Mouse (Mus musculus) megakaryocyte, embryonic 14.5 days (primary cell): ENCODE measurements around the gene Syne4. TPM values are rescaled to one million over a fixed set of nuclear protein-coding genes. Genes with fewer than 3 reads are reported as not detected.

Experiments
- H3K27me3 ChIP-seq: replicated peaks from 2 replicates; pipeline ENCODE3; 2012; ENCODE audit warnings: inconsistent platforms
- H3K36me3 ChIP-seq: replicated peaks from 2 replicates; pipeline ENCODE3; 2012; ENCODE audit warnings: low read length, inconsistent platforms, mixed read lengths
- H3K4me1 ChIP-seq: 2 replicates; pipeline ENCODE4 v1.6.1; 2012; ENCODE audit warnings: inconsistent platforms
- H3K4me3 ChIP-seq: replicated peaks from 2 replicates; pipeline ENCODE3; 2012; ENCODE audit warnings: moderate library complexity, mild to moderate bottlenecking, inconsistent platforms
- H3K9me3 ChIP-seq: 2 replicates; pipeline ENCODE4 v1.6.1; 2012; ENCODE audit warnings: inconsistent platforms
- FLI1 ChIP-seq: IDR thresholded peaks from 2 replicates; pipeline ENCODE4 v1.6.1; 2012; ENCODE audit warnings: low read length, inconsistent platforms, mixed read lengths
- GATA1 ChIP-seq: IDR thresholded peaks from 3 replicates; pipeline ENCODE4 v1.6.1; 2012; ENCODE audit warnings: mixed read lengths, low read length, inconsistent platforms, borderline replicate concordance
- polyA plus RNA-seq: library from polyadenylated mRNA; stranded (reverse); fragments of >175 nt; gene quantifications from 2 replicates; pipeline ENCODE4 v1.2.3, GENCODE M21; 2012; ENCODE audit warnings: low replicate concordance; ENCODE audit not compliant: insufficient read depth

The Syne4 gene
- polyA plus RNA-seq, 1 experiment, result 2.6 TPM

DNA sequence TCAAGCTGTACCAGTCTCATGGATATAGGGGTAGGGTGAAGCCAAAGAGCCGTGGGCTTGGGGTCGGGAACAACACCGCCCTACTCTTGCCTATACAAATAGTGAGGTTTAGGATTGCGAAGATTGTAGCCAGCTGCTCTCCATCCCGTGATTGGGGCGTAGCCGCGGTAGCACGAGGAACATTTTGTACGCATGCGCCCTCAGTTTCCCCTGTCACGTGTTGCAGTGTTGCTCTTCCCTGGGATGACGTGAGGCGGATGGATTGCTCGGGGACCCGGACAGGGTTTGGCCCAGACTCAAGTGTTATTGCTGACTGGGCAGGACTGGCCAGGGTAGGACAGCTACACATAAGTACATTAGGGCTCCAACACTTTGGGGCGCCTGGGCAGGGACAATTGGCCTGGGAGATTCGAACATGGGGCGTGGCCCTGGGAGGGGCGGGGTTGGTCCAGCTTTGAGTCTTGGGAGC is 33.9 kb upstream of the Syne4 start:
- TF ChIP-seq FLI1 (no peak), GATA1 (no peak)

DNA sequence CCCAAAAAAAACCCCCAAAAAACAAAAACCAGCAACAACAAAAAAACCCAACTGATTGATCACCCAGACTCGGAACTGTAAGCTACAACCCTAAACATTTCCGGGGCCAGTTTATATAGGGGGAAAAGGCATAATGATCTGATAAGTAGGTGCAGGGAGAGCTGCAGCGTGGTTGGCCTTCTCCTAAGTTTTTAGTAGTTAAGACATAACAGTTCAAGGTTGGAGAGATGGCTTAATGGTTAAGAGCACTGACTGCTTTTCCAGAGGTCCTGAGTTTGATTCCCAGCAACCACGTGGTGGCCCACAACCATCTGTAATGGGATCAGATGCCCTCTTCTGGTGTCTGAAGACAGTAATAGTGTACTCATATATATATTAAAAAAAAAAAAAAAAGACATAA is 33.1 kb upstream of the Syne4 start:
- Histone ChIP-seq H3K36me3 (peaks cover 8% of the 10 kb centered on the region), H3K4me1 (peaks cover 27% of the 10 kb centered on the region), H3K27me3 (no peaks in the 10 kb centered on the region), H3K4me3 (no peak overlapping the region), H3K9me3 (no peaks in the 10 kb centered on the region)
- TF ChIP-seq GATA1, result no peak
- no peak for TF ChIP-seq FLI1

More for the DNA sequence above, 33.9 kb upstream of the Syne4 start:
- H3K9me3 ChIP-seq, result no peaks in the 10 kb centered on the region
- H3K27me3 ChIP-seq, result no peaks in the 10 kb centered on the region
- H3K4me1 ChIP-seq, result peaks cover 25% of the 10 kb centered on the region
- peaks cover 8% of the 10 kb centered on the region for H3K36me3 ChIP-seq
- H3K4me3 ChIP-seq, result peak overlapping the region; percentile 98

DNA sequence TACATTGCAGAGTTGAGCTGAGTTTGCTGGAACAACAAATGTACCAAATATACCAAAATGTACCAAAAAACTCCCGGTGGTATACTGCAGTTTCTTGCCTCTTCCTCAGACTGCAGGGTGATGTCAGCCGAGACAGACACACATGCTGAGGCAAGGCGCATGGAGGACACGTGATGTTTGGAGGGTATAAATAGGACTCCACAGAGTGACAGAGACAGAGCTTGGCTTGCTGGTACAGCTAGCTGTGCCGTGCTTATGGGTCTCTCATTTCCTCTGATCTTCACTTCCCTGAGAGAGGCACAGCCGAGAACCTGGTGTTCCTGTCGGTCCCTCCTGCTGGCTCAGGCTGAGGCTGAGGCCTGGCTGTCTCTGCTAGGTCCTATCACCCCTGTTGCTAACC is 31.9 kb upstream of the Syne4 start:
- Histone ChIP-seq H3K36me3 (no peaks in the 10 kb centered on the region), H3K27me3 (peaks cover 3% of the 10 kb centered on the region), H3K9me3 (no peaks in the 10 kb centered on the region), H3K4me1 (peaks cover 27% of the 10 kb centered on the region), H3K4me3 (no peak overlapping the region)
- TF ChIP-seq FLI1 (no peak), GATA1 (no peak)

DNA sequence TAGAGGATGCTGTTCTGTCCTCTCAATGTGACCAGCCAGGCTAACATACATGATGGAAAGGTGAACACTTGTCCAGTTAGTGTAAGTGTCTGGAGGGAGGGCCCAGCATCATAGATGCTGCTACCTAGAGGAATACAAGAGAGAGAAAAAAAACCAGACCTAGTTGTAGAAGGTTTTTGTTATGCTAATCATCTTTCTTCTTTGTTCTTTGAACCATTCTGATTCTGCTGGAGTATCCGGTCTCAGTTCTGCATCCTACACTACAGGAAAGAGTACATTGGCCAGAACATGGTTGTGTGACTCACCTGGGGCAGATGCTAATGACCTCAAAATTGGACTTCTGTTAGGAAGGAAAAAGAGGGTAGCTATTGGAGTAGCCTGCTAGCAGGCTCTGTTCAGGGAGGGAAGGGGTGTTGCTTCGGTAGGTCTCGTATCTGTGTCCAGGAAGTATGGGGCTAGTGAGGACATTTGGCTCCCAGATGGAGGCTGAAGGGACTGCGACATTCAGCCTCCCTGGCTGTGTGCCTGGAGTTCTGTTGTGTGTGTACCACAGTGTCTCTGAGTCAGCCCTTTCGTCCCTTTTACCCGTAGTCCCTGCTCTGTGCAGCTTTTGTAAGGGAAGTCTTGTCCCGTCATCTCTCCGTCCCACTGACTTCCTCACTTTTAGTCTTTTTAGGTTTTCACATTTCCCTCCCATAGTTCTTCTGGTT is 27.8 kb upstream of the Syne4 start:
- H3K4me1 ChIP-seq, result peaks cover 12% of the 10 kb centered on the region
- H3K27me3 ChIP-seq, result peaks cover 39% of the 10 kb centered on the region
- H3K4me3 ChIP-seq, result no peak overlapping the region
- no peaks in the 10 kb centered on the region for H3K36me3 ChIP-seq
- no peaks in the 10 kb centered on the region for H3K9me3 ChIP-seq
- no peak for TF ChIP-seq GATA1
- TF ChIP-seq FLI1, result no peak

DNA sequence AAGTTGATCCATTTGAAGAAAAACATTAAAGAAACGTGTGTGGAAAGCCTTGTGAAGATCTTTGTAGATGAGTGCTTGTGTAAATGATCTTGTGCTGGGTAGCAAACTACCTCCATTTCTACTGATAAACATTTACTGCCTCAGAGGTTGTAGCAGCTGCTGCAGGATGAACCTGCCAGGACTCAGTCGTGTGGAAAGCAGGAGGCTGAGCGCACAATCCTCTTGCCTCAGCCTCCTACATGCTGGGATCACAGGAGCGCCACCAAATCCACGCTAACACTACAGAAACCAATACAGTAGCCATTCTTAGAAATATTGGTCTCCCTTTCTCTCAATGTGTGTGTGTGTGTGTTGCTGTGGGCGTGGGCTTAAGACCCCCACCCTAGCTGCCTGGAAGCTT is 26.6 kb upstream of the Syne4 start:
- peaks cover 48% of the 10 kb centered on the region for H3K27me3 ChIP-seq

DNA sequence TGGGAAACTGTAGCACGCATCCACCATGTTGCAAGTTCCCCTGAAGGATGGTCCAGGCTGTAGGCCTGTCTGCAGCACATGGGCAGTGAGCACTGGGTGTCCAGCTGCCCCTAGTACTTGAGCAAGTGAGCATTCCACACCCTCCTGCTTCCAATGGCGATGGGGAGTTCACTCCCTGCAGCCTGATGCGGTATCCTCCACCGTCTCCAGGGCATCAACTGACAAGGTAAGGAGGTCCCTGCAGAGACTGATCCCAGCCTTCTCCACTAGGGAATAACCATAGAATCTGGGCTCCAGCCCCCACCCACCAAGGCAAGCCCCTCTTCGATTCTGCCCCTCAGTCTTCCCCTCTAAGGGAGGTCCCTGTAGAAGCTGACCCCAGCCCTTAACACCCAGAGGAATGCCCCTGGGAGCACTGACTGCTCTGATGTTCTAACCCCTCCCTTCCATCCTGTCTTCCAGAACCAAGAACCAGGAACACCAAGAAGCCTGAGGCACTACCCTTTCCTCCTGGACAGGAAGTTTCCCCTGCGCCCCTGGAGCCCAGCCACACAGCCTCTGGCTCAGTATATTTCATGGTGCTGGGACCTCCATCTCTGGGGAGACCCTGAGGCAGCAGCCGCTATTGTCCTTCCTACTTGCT is 25.4 kb upstream of the Syne4 start:
- Histone ChIP-seq H3K4me3 (peak overlapping the region; percentile 59), H3K4me1 (peaks cover 12% of the 10 kb centered on the region), H3K36me3 (no peaks in the 10 kb centered on the region), H3K9me3 (no peaks in the 10 kb centered on the region), H3K27me3 (peaks cover 48% of the 10 kb centered on the region)
- TF ChIP-seq FLI1 (no peak), GATA1 (no peak)

More for the DNA sequence above, 26.6 kb upstream of the Syne4 start:
- no peaks in the 10 kb centered on the region for H3K9me3 ChIP-seq
- no peak for TF ChIP-seq FLI1
- TF ChIP-seq GATA1, result no peak
- H3K4me1 ChIP-seq, result peaks cover 12% of the 10 kb centered on the region
- H3K4me3 ChIP-seq, result no peak overlapping the region
- no peaks in the 10 kb centered on the region for H3K36me3 ChIP-seq

DNA sequence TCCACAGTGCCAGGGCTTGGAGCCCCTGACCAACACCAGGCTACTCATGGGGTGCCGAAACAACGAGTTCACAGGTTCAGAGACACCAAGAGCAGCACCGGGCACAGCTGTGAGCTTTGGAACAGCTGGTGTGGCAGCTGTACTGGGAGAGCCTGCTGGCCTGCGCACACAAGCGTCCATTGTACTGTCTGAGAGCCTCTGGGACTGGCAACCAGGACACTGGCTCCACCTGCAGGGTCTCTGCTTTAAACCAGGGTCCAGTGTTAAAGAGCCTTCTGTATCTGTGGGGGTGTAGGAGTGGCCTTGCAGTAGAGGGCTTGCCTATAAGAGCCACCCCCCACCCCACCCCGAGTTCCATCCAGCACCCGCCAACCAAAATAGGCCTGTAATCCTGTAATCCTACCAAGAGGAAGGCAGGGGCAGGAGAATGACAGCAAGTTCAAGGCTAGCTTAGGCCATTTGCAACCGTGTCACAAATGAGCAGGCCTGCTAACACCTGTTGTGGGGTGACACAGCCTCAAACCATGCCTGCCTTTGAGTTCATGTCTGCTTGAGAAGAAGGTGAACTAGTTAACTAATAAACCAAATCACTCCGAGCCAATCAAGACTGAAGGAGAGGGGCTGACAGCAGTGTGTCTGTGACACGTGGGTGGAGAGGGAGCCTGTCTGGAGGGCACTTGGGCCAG is 24.8 kb upstream of the Syne4 start:
- Histone ChIP-seq H3K9me3 (no peaks in the 10 kb centered on the region), H3K27me3 (peaks cover 50% of the 10 kb centered on the region), H3K36me3 (no peaks in the 10 kb centered on the region), H3K4me1 (peaks cover 12% of the 10 kb centered on the region), H3K4me3 (no peak overlapping the region)
- TF ChIP-seq GATA1 (no peak), FLI1 (no peak)

DNA sequence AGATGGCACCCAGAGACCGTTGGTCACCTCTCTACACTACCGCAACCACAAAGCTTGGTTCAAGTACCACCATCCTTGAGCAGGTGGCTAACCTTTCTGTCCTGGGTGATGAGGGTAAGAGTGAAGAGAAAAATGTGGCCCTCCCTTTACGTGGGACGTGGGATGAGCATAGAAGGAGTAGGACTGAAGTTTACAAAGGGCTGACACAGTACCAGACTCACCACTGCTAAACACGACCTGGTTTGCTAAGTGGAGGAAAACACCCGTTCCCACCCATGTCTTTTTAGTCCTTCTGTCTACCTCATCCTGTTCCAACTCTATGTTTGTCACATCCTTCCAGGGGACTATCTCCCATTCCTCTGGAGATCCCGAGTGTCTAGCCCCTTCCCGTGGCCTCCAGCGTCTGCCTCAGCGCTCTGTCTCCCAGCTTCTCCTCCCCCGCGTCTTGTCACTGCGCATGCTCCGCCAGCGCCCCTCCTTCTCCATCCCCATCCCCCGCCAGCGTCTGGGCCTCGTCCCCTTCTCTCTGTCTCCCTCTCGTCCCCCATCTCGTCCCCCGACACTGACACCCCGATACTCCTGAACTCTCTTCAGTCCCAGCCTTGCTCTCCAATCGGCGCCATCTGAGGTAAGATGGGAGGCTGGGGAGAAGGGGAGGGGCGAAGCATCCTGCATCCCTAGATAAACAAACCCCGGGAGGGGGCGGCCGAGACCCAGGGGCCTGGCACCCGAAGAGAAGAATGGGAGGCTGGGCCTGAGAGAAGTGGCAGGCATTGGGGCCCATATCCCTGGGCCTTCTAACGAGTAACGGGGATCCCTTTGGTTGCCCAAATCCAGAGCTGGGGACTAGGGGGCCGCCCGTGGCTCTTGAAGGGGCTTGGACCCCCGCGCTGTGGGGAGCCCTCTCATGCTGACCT is 23.1 kb upstream of the Syne4 start, which contains the start of gene Clip3:
Gene Clip3 (plus strand): TSS at position 514 of the 917 bp plus-strand sequence.
- Histone ChIP-seq H3K9me3 (no peaks in the 10 kb centered on the region), H3K36me3 (no peaks in the 10 kb centered on the region), H3K4me3 (peak within 1 kb of the TSS; percentile 64), H3K4me1 (peaks cover 8% of the 10 kb centered on the region; the same call in 1 of the 2 replicates), H3K27me3 (peaks cover 55% of the 10 kb centered on the region)
- TF ChIP-seq FLI1, result no peak
- no peak for TF ChIP-seq GATA1

DNA sequence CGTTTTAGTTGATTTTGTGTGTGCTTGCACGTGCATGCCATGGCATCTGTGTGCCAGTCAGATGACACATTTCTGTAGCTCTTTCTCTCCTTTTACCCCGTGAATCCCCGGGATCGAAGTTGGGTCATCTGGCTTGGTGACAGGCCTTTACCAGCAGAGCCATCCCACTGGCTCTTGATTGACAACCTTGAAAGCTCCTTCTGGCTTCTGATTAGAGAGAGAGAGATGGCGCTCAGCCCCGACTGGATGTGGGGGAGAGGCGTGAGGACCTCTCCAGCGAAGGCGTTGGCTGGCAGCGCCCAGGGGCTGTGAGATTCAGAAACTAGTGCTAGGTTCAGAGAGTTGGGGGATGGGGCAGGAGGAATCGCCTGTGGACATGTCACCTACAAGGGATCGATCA is 20.8 kb upstream of the Syne4 start:
- Histone ChIP-seq H3K36me3 (no peaks in the 10 kb centered on the region), H3K4me1 (peaks cover 8% of the 10 kb centered on the region; the same call in 1 of the 2 replicates), H3K4me3 (no peak overlapping the region), H3K9me3 (no peaks in the 10 kb centered on the region), H3K27me3 (peaks cover 50% of the 10 kb centered on the region)
- no peak for TF ChIP-seq GATA1
